Mouse (Mus musculus): Measurements from ENCODE around the gene Tti1.

DNA sequence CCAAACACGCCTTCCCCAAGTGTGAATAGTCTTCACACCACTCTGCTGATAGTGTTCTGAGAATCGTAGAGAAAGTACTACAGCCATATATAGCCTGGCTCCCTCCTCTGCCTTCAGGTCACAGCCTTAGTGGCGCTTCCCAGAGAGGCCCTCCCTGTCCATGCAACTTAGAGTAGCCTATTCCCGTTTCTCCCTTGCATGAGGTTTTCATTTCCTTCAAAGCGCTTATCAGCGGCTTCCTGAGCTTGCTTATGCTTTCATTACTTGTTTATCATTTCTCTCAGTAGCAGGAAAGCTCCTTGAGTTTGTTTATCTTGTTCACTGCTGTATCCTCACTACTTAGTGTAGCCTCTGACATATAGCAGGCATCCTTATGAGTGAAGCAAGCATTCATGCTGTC lies 23.6 kb downstream of the Tti1 start:
- no peak for TF ChIP-seq TCF12 (IDR thresholded peaks at IDR 0.05; ENCODE audit: insufficient read depth, poor library complexity, severe bottlenecking)
- no peak for TF ChIP-seq POLR2A (IDR thresholded peaks at IDR 0.05; ENCODE audit: insufficient read length, low read depth)
- no peak for TF ChIP-seq MAX (IDR thresholded peaks at IDR 0.05; ENCODE audit: low read depth)
- TF ChIP-seq USF1 (IDR thresholded peaks at IDR 0.05; ENCODE audit: low read depth): no peak
- no peak for TF ChIP-seq MYOG (IDR thresholded peaks at IDR 0.05; ENCODE audit: control insufficient read depth in 1 of 3, insufficient read depth in 1 of 3, insufficient read length in 2 of 3, low read depth in 2 of 3)
- no peak for TF ChIP-seq MYOD1 (IDR thresholded peaks at IDR 0.05; ENCODE audit: control insufficient read depth in 1 of 3, insufficient read length in 2 of 3, low read depth in 2 of 3)

All from myocyte (in vitro differentiated cells).